Mouse (Mus musculus) limb, embryonic 14.5 days (tissue): Measurements from ENCODE around the gene Gm20481. TPM values are rescaled to one million over a fixed set of nuclear protein-coding genes. Genes with fewer than 3 reads are reported as not detected.

Experiments
- ATAC-seq: fragments of 200-750 bp; cut with Nextera tagmentation; 2 replicates; pipeline ENCODE4 v1.8.0; 2017; ENCODE audit warnings: low read depth, moderate number of reproducible peaks, moderate TSS enrichment; ENCODE audit not compliant: low FRiP score
- DNase-seq: peaks from one replicate; pipeline ENCODE4 v3.0.0-alpha.2; 2015; ENCODE audit warnings: low spot score
- H3K27ac ChIP-seq: fragments of 300-500 bp; sonication (generic); replicated peaks from 2 replicates; pipeline ENCODE4 v1.5.1; 2014; ENCODE audit warnings: low read depth, mild to moderate bottlenecking, low read length, moderate library complexity, mixed read lengths
- H3K27me3 ChIP-seq: fragments of 300-500 bp; sonication (generic); 2 replicates; pipeline ENCODE4 v1.6.1; 2014; ENCODE audit warnings: low read length, mixed read lengths; ENCODE audit not compliant: control insufficient read depth, insufficient read depth
- H3K36me3 ChIP-seq: fragments of 300-500 bp; sonication (generic); 2 replicates; pipeline ENCODE4 v1.6.1; 2014; ENCODE audit warnings: mild to moderate bottlenecking, low read length, moderate library complexity, mixed read lengths; ENCODE audit not compliant: control insufficient read depth, insufficient read depth
- H3K4me1 ChIP-seq: fragments of 300-500 bp; sonication (generic); 2 replicates; pipeline ENCODE4 v1.6.1; 2014; ENCODE audit warnings: antibody characterized with exemption, low read length, mixed read lengths; ENCODE audit not compliant: control insufficient read depth, insufficient read depth
- H3K4me2 ChIP-seq: fragments of 300-500 bp; sonication (generic); replicated peaks from 2 replicates; pipeline ENCODE4 v1.6.1; 2014; ENCODE audit warnings: low read depth, mild to moderate bottlenecking, low read length, moderate library complexity; ENCODE audit not compliant: severe bottlenecking
- H3K4me3 ChIP-seq: fragments of 300-500 bp; sonication (generic); replicated peaks from 2 replicates; pipeline ENCODE4 v1.5.1; 2014; ENCODE audit warnings: low read length
- H3K9ac ChIP-seq: fragments of 300-500 bp; sonication (generic); 2 replicates; pipeline ENCODE4 v1.6.1; 2014; ENCODE audit warnings: mild to moderate bottlenecking, low read depth, low read length, moderate library complexity; ENCODE audit not compliant: severe bottlenecking
- H3K9me3 ChIP-seq: fragments of 300-500 bp; sonication (generic); 2 replicates; pipeline ENCODE4 v1.6.1; 2016; ENCODE audit warnings: low read length; ENCODE audit not compliant: control insufficient read depth
- POLR2A ChIP-seq: fragments of 200-500 bp; IDR thresholded peaks from 2 replicates; pipeline ENCODE4 v1.8.0; 2012; ENCODE audit warnings: inconsistent platforms, mild to moderate bottlenecking, moderate library complexity, borderline replicate concordance; ENCODE audit not compliant: insufficient read depth, insufficient read length; ENCODE audit errors: extremely low read depth
- WGBS: fragments of 180-500 bp; shearing (Covaris S2); extraction: QIAGEN DNeasy Blood & Tissue Kit; methylation state at CpG from one replicate; pipeline ENCODE4 v1.1.7; 2014; 5-methylcytosine and 5-hydroxymethylcytosine counted together
- polyA plus RNA-seq, 2 experiments: library from polyadenylated mRNA; depleted of rRNA in 1 of 2; stranded (reverse) in 1 of 2; unstranded in 1 of 2; fragments of >200 nt; fragmentation: Nextera tagmentation in 1 of 2; extraction: Ambion mirVana in 1 of 2; gene quantifications; 2 replicates each; pipeline versions ENCODE4 v1.2.1 to v1.2.3; 2012 to 2014

The Gm20481 gene
- polyA plus RNA-seq, 2 experiments = not detected

- DNase-seq = no peak
- H3K4me2 ChIP-seq = peak overlapping the region; percentile 89
- no peak for TF ChIP-seq POLR2A
- H3K9ac ChIP-seq = peak overlapping the region; percentile 99
- peak overlapping the region; percentile 98 for H3K4me3 ChIP-seq
- H3K27ac ChIP-seq = peak overlapping the region; percentile 95
- ATAC-seq = no peak; the same call in 1 of the 2 replicates
- peaks cover 7% of the 10 kb centered on the region; the same call in 1 of the 2 replicates for H3K27me3 ChIP-seq
- peaks cover 23% of the 10 kb centered on the region for H3K36me3 ChIP-seq
- WGBS = under 1% methylated on average over 29 of the region's 29 CpGs
- peaks cover 9% of the 10 kb centered on the region for H3K4me1 ChIP-seq
- H3K9me3 ChIP-seq = no peaks in the 10 kb centered on the region
Observed at GRCm38 (mm10) chr17:34951636-34952377, 17.9 kb upstream of the Gm20481 start.

GRCm38 (mm10) chr17:34952378-34953040, 17.2 kb upstream of the Gm20481 start:
- no peaks in the 10 kb centered on the region for H3K9me3 ChIP-seq
- peak; percentile 87 for ATAC-seq
- peak overlapping the region; percentile 98 for H3K4me3 ChIP-seq
- WGBS = 1% methylated on average over 23 of the region's 23 CpGs
- DNase-seq = peak; percentile 78
- peaks cover 7% of the 10 kb centered on the region; the same call in 1 of the 2 replicates for H3K27me3 ChIP-seq
- peak; percentile 99 for TF ChIP-seq POLR2A
- H3K4me1 ChIP-seq = peaks cover 9% of the 10 kb centered on the region
- H3K4me2 ChIP-seq = peak overlapping the region; percentile 89
- peak overlapping the region; percentile 99 for H3K9ac ChIP-seq
- H3K36me3 ChIP-seq = peaks cover 23% of the 10 kb centered on the region
- H3K27ac ChIP-seq = peak overlapping the region; percentile 95

- H3K9me3 ChIP-seq = no peaks in the 10 kb centered on the region
- no peak overlapping the region; the same call in 1 of the 2 replicates for H3K9ac ChIP-seq
- no peak overlapping the region for H3K27ac ChIP-seq
- no peak for ATAC-seq
- no peak overlapping the region for H3K4me2 ChIP-seq
- WGBS = 91% methylated on average over 3 of the region's 3 CpGs
- H3K27me3 ChIP-seq = peaks cover 7% of the 10 kb centered on the region; the same call in 1 of the 2 replicates
- TF ChIP-seq POLR2A = no peak
- DNase-seq = no peak
- H3K4me1 ChIP-seq = peaks cover 9% of the 10 kb centered on the region
- no peak overlapping the region for H3K4me3 ChIP-seq
- peaks cover 23% of the 10 kb centered on the region for H3K36me3 ChIP-seq
Observed at GRCm38 (mm10) chr17:34953258-34953657, 16.5 kb upstream of the Gm20481 start.

- DNase-seq (no peak), ATAC-seq (no peak)
- Histone ChIP-seq H3K36me3 (peaks cover 23% of the 10 kb centered on the region), H3K27me3 (peaks cover 7% of the 10 kb centered on the region; the same call in 1 of the 2 replicates), H3K9me3 (no peaks in the 10 kb centered on the region), H3K4me2 (no peak overlapping the region), H3K4me1 (peaks cover 9% of the 10 kb centered on the region), H3K9ac (no peak overlapping the region), H3K27ac (no peak overlapping the region), H3K4me3 (no peak overlapping the region)
- TF ChIP-seq POLR2A = no peak
- 85% methylated on average over 4 of the region's 4 CpGs for WGBS
Observed at GRCm38 (mm10) chr17:34953904-34954303, 15.8 kb upstream of the Gm20481 start.

GRCm38 (mm10) chr17:34954831-34955230, 14.9 kb upstream of the Gm20481 start:
- ATAC-seq = no peak
- no peak overlapping the region for H3K4me3 ChIP-seq

More at GRCm38 (mm10) chr17:34954831-34955230, 14.9 kb upstream of the Gm20481 start:
- 57% methylated on average over 4 of the region's 4 CpGs for WGBS
- no peak overlapping the region for H3K9ac ChIP-seq
- peaks cover 7% of the 10 kb centered on the region; the same call in 1 of the 2 replicates for H3K27me3 ChIP-seq
- no peak for TF ChIP-seq POLR2A
- no peak overlapping the region for H3K4me2 ChIP-seq
- H3K4me1 ChIP-seq = peaks cover 9% of the 10 kb centered on the region
- no peaks in the 10 kb centered on the region for H3K9me3 ChIP-seq
- no peak for DNase-seq
- H3K36me3 ChIP-seq = peaks cover 17% of the 10 kb centered on the region
- no peak overlapping the region for H3K27ac ChIP-seq
